In the genomic region with DNA sequence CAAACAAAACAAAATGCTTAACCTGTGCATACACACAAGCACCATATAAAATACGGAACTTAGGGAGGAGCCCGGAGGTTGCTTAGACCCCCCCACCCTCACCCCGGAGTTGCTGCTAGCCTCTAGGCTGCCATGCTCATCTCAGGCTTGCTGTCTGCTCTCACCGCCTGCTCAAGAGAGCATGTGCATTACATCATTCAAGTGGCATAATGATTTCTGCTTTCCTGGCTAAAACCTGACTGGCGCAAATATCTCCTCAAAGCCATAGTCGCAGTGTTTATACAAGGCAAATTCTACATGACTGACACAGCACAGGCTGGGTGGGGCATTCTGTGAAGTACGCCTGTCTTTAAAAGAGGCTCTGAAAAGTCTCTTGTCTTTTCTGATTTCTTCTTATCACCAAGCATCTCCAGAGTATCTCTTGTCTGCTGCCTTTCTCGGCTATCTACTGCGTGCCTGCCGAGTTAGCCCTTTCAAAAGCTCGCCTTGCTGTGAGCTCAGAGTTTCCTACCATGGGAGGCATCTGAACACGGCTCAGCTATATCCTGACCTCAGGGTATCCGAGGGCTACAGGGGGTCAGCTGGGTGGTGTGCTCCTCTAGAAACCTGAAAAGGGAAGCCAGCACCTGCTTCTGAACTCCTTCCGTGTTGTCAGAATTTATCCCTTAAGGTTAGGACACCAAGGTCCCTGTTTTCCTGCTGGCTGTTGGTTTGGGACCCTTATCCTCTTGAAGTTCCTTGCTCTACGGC, we compare ENCODE assay signal across 19 mouse cellular contexts. TPM values are rescaled to one million over a fixed set of nuclear protein-coding genes. Genes with fewer than 3 reads are reported as not detected.
DNase-seq lines count a peak whose midpoint lies in the region; ATAC-seq and TF ChIP-seq lines count a peak whose summit lies in the region.
"Had no signal": no experiment of that assay in that cellular context is flagged by ENCODE, and none has a peak within 500 bp of the region (broad histone marks: within the 10 kb centered on the region; RNA-seq: fewer than 3 reads in every experiment).

No protein-coding gene starts in this region.

- no peaks in the 10 kb centered on the region for H3K9me3 ChIP-seq in liver, embryonic 13.5 days (replicated peaks)
- H3K9me3 ChIP-seq in liver, postnatal 0 days (ENCODE audit: low read length) = no peaks in the 10 kb centered on the region
- H3K9me3 ChIP-seq: embryonic facial prominence, embryonic 13.5 days; lung, embryonic 15.5 days; stomach, embryonic 15.5 days had no signal

- peak; percentile 63 for DNase-seq in heart, adult 11 months
- no peak for DNase-seq in heart, adult 9 months (ENCODE audit: low spot score in 2 of 2)
- DNase-seq in liver, embryonic 13.5 days = no peak
- DNase-seq in liver, postnatal 0 days = no peak
- peak; percentile 50 for DNase-seq in CD4-positive, CD25-positive, alpha-beta regulatory T cell, adult 2 months (ENCODE audit: low read depth, low spot score)
- DNase-seq in layer of hippocampus, postnatal 14 days (ENCODE audit: low spot score in 2 of 2) = no peak
- no peak for DNase-seq in kidney, postnatal 10 days
- DNase-seq: cerebellum, adult 9-10 months; kidney, adult 8-10 months; kidney, postnatal 36 days; right cerebral cortex, postnatal 14 days had no signal

- H3K4me1 ChIP-seq in liver, embryonic 13.5 days (replicated peaks) = peaks cover 26% of the 10 kb centered on the region
- H3K4me1 ChIP-seq in liver, postnatal 0 days (ENCODE audit: insufficient read depth) = 0 out of 2 replicates have a peak, but pooled peaks cover 8% of the 10 kb centered on the region
- no peaks in the 10 kb centered on the region for H3K4me1 ChIP-seq in cortical plate, adult 2 months (ENCODE audit: control insufficient read depth, insufficient read depth, low read length)
- H3K4me1 ChIP-seq: stomach, embryonic 15.5 days had no signal

- no peaks in the 10 kb centered on the region for H3K36me3 ChIP-seq in liver, embryonic 13.5 days
- no peaks in the 10 kb centered on the region for H3K36me3 ChIP-seq in liver, postnatal 0 days (replicated peaks; ENCODE audit: insufficient read depth, low read length)
- H3K36me3 ChIP-seq: embryonic facial prominence, embryonic 13.5 days; lung, embryonic 15.5 days; stomach, embryonic 15.5 days had no signal

- 0 out of 2 replicates have a peak, but pooled peaks have one; percentile 31 for TF ChIP-seq POLR2A in cortical plate, adult 2 months (IDR thresholded peaks at IDR 0.05; ENCODE audit: extremely low read depth, insufficient read depth, low read length)

- 52% methylated on average over 15 of the region's 15 CpGs for WGBS in liver, embryonic 13.5 days (ENCODE audit: insufficient replicate concordance)
- 64% methylated on average over 15 of the region's 15 CpGs for WGBS in liver, postnatal 0 days (ENCODE audit: insufficient replicate concordance)

- no peak overlapping the region for H3K4me3 ChIP-seq in liver, embryonic 13.5 days (replicated peaks)
- no peak overlapping the region for H3K4me3 ChIP-seq in liver, postnatal 0 days (ENCODE audit: low read depth, low read length)
- no peak overlapping the region for H3K4me3 ChIP-seq in cortical plate, adult 2 months (ENCODE audit: insufficient read depth, low read length)
- H3K4me3 ChIP-seq: embryonic facial prominence, embryonic 13.5 days; lung, embryonic 15.5 days; stomach, embryonic 15.5 days had no signal

- TF ChIP-seq CTCF in liver, postnatal 0 days (IDR thresholded peaks at IDR 0.05; ENCODE audit: low read depth) = no peak
- no peak for TF ChIP-seq CTCF in cortical plate, adult 2 months (IDR thresholded peaks at IDR 0.05; ENCODE audit: extremely low read depth, insufficient read depth, low read length)

- ATAC-seq in liver, embryonic 13.5 days (ENCODE audit: low read depth) = 0 out of 2 replicates have a peak, but pooled peaks have one; percentile 26
- no peak for ATAC-seq in liver, postnatal 0 days

- no peak for TF ChIP-seq EP300 in liver, postnatal 0 days (IDR thresholded peaks at IDR 0.05; ENCODE audit: low read depth)

- H3K27ac ChIP-seq in liver, embryonic 13.5 days = no peak overlapping the region
- no peak overlapping the region for H3K27ac ChIP-seq in liver, postnatal 0 days (ENCODE audit: low read depth)
- no peak overlapping the region for H3K27ac ChIP-seq in cortical plate, adult 2 months (ENCODE audit: insufficient read depth, low read length)
- H3K27ac ChIP-seq: embryonic facial prominence, embryonic 13.5 days; lung, embryonic 15.5 days; stomach, embryonic 15.5 days had no signal

- no peak overlapping the region for H3K9ac ChIP-seq in liver, embryonic 13.5 days
- H3K9ac ChIP-seq in liver, postnatal 0 days (replicated peaks) = no peak overlapping the region
- H3K9ac ChIP-seq: embryonic facial prominence, embryonic 13.5 days; lung, embryonic 15.5 days; stomach, embryonic 15.5 days had no signal

- H3K27me3 ChIP-seq in liver, embryonic 13.5 days = no peaks in the 10 kb centered on the region
- H3K27me3 ChIP-seq in liver, postnatal 0 days (ENCODE audit: insufficient read depth, low read length) = no peaks in the 10 kb centered on the region
- H3K27me3 ChIP-seq: embryonic facial prominence, embryonic 13.5 days; lung, embryonic 15.5 days; stomach, embryonic 15.5 days had no signal

- no peak overlapping the region for H3K4me2 ChIP-seq in liver, embryonic 13.5 days
- no peak overlapping the region for H3K4me2 ChIP-seq in liver, postnatal 0 days (ENCODE audit: low read depth, low read length)
- H3K4me2 ChIP-seq: embryonic facial prominence, embryonic 13.5 days; lung, embryonic 15.5 days; stomach, embryonic 15.5 days had no signal

RNA-seq across cellular contexts. Expression of gene Snx18, which starts 16.5 kb away (rescaled TPM):
- 4.7 and 5.5 TPM in 2 replicates for polyA plus RNA-seq in liver, embryonic 13.5 days (2015; fragmentation: Nextera tagmentation; extraction: Ambion mirVana)
- 5.7 and 6.9 TPM in 2 replicates for polyA plus RNA-seq in liver, postnatal 0 days (2015; fragmentation: Nextera tagmentation; extraction: Ambion mirVana)
- polyA plus RNA-seq in cortical plate, adult 2 months (2012; rRNA removed) = 12.8 and 13.8 TPM in 2 replicates
- 10 to 100 TPM; 26.6 to 29.4 TPM for total RNA-seq in layer of hippocampus, postnatal 14 days (2021)

RNA-seq across cellular contexts. Expression of gene Hspb3, which starts 28.6 kb away (rescaled TPM):
- 0.22 and 0.24 TPM in 2 replicates for polyA plus RNA-seq in liver, embryonic 13.5 days (2015; fragmentation: Nextera tagmentation; extraction: Ambion mirVana)
- polyA plus RNA-seq in liver, postnatal 0 days (2015; fragmentation: Nextera tagmentation; extraction: Ambion mirVana) = 0.38 TPM in 1 of 2 replicates, not detected in the other
- 8.2 and 10.2 TPM in 2 replicates for polyA plus RNA-seq in cortical plate, adult 2 months (2012; rRNA removed)
- 1 to 10 TPM; 1.2 to 1.5 TPM for total RNA-seq in layer of hippocampus, postnatal 14 days (2021)
- total RNA-seq: hematopoietic stem cell, adult 5-6 weeks had no signal
- polyA plus RNA-seq: inflammation-experienced regulatory T-cells, adult 6 months; spleen, adult 2 months; thymus, postnatal 0 days had no signal

Comparison
In these comparisons a context has a peak if more than half of its experiments do, and no peak if none do; other contexts are left out.
1. DNase-seq: peak in heart, adult 11 months (single experiment) and CD4-positive, CD25-positive, alpha-beta regulatory T cell, adult 2 months (single experiment); none in heart, adult 9 months (0 of 2), liver, embryonic 13.5 days (single experiment), liver, postnatal 0 days (single experiment), layer of hippocampus, postnatal 14 days (0 of 2) and kidney, postnatal 10 days (single experiment).